Mouse (Mus musculus) frontal cortex, postnatal 25 days (tissue): ENCODE measurements around the gene Mobp.

ENCODE experiments used
- DNase-seq, 2 experiments: peaks; one replicate each; pipeline ENCODE4 v3.0.0; 2022; ENCODE audit warnings: low spot score in 2 of 2

Mobp gene

DNA sequence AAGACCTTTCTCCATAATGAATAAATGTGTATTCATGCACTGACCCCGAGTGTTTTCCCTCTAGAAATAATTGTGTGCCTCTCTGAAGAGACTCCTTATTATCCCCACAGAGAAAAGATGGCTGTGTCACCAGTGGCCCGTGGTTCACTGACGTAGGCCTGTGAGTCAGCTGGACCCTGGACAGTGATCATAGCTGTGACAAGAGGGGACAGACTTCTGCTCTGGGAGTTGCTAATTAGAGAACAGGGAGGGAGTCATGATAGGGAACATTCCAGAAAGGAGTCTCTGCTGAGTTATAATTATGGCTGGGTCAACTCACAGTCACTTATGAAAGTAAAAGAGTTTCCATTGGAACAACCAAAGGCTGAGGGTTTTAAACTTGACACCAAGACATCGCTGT, 61.4 kb downstream of the Mobp start:
- no peak for DNase-seq

- no peak for DNase-seq
These were observed 63.4 kb downstream of the Mobp start for GRCm38 (mm10) chr9:120212936-120213335.

DNA sequence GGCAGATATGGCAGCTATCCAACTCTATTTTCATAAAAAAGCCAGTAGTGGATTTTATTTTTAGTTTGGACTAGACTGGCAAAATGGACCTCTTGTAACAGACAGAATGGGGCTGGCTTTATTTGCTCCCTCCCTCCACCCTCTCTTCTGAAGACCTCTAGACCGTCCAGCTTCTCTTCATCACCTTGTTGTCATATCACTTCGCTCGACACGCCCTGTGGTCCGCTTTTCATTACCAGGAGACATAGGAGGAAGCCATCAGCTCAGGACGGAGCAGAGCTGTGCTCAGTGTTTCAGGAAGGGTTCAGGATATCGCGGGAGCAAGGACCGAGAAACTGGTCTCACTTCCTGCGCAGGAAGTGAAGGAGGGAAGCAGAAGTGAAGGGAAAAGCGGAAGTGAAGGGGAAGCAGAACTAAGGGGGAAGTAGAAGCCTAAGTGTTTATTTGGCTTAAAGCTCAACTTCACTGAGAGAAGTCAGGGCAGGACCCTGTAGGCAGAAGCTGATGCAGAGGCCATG, 65.5 kb downstream of the Mobp start:
- no peak for DNase-seq

DNA sequence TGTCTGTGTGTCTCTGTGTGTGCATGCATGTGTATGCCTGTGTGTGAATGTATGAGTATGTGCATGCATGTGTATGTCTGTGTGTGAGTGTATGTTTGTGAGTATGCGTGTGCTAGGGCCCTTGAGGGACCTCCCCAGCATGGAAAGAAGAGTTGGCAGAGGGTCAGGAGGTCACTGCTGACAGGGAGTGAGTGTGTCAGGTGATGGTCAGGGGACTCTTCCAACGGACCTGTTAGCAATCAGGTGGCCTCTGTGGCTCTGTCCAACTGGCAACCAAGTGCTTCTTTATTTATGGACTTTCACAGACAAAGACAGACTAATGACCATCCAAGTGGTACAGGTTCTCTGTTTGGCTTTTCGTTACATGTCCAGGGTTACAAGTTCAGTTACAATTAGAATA, 69.9 kb downstream of the Mobp start:
- DNase-seq = no peak
